Mouse (Mus musculus): Measurements from ENCODE around the gene Spink8.
A peak's percentile ranks its signal among the peaks of the same experiment; 100 is the strongest.

Gene Spink8

GRCm38 (mm10) chr9:109870983-109871572 is 59.0 kb downstream of the Spink8 start:
- DNase-seq (ENCODE audit: low read depth, low spot score), result no peak

DNA sequence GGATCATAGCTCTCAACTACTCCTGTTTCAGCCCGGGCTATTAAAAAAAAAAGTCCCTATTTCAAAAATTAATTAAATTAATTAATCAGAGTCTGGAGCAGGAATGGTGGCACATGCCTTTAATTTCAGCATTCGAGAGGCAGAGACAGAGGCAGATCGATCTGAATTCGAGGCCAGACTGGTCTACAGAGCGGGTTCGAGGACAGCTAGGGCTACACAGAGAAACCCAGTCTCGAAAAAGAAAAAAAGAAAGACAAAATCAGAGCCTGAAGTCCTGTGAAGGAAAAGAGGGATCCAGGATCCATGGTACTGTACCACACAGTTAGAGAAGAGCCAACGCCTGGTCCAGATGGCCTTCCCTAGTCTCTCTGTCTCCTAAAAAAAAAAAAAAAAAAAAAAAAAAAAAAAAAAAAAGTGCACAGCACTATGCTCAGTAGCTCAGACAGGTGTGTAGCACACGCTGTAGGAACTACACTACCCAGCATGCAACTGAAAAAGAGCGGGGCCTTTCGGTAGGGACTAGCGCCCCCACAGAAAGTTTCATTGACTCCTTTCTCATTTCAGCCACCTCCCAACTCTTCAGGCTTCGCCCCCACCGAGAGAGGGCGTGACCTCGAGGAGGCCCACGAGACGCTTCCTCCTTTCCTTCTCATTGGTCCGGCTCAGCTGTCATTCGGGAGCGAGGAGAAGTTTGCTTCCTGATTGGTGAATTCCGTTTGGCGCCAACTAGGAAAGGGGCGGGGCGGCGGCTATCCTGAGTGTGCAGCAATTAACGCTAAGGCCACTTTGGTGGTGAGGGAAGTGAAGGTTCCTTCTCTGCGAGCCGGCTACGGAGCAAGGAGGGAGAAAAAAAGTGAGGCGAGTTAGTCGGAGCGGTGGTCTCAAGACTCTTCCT is 63.0 kb downstream of the Spink8 start, which contains the start of gene Cdc25a:
Gene Cdc25a (plus strand): TSS at position 783 of the 895 bp plus-strand sequence.
- peak; percentile 99 for DNase-seq (ENCODE audit: low read depth, low spot score)

- DNase-seq (ENCODE audit: low read depth, low spot score), result no peak
Measured at GRCm38 (mm10) chr9:109875695-109876601, 63.9 kb downstream of the Spink8 start.
